Mouse (Mus musculus) limb, embryonic 11.5 days (tissue): ENCODE measurements around the gene Csad. TPM values are rescaled to one million over a fixed set of nuclear protein-coding genes. Genes with fewer than 3 reads are reported as not detected.

Experiments
- ATAC-seq: fragments of 200-750 bp; cut with Nextera tagmentation; 2 replicates; pipeline ENCODE4 v1.8.0; 2017; ENCODE audit warnings: low read depth; ENCODE audit not compliant: insufficient number of reproducible peaks, low FRiP score, low TSS enrichment
- DNase-seq: peaks from one replicate; pipeline ENCODE4 v3.0.0-alpha.2; 2015; ENCODE audit warnings: low spot score
- H3K27ac ChIP-seq: fragments of 300-500 bp; sonication (generic); replicated peaks from 2 replicates; pipeline ENCODE4 v1.5.1; 2014; ENCODE audit warnings: low read depth, mild to moderate bottlenecking, low read length
- H3K27me3 ChIP-seq: fragments of 300-500 bp; sonication (generic); 2 replicates; pipeline ENCODE4 v1.6.1; 2014; ENCODE audit warnings: mild to moderate bottlenecking, low read length, mixed read lengths; ENCODE audit not compliant: control insufficient read depth, insufficient read depth
- H3K36me3 ChIP-seq: fragments of 300-500 bp; sonication (generic); 2 replicates; pipeline ENCODE4 v1.6.1; 2014; ENCODE audit warnings: mild to moderate bottlenecking, low read length, moderate library complexity, mixed read lengths; ENCODE audit not compliant: control insufficient read depth, insufficient read depth
- H3K4me1 ChIP-seq: fragments of 300-500 bp; sonication (generic); 2 replicates; pipeline ENCODE4 v1.6.1; 2014; ENCODE audit warnings: low read length, mixed read lengths; ENCODE audit not compliant: control insufficient read depth, insufficient read depth
- H3K4me2 ChIP-seq: fragments of 300-500 bp; sonication (generic); 2 replicates; pipeline ENCODE4 v1.6.1; 2014; ENCODE audit warnings: low read depth, mild to moderate bottlenecking, moderate library complexity; ENCODE audit not compliant: severe bottlenecking
- H3K4me3 ChIP-seq: fragments of 300-500 bp; sonication (generic); 2 replicates; pipeline ENCODE4 v1.5.1; 2014; ENCODE audit warnings: low read depth, low read length
- H3K9ac ChIP-seq: fragments of 300-500 bp; sonication (generic); 2 replicates; pipeline ENCODE4 v1.6.1; 2014; ENCODE audit warnings: mild to moderate bottlenecking, low read length
- H3K9me3 ChIP-seq: fragments of 300-500 bp; sonication (generic); 2 replicates; pipeline ENCODE4 v1.6.1; 2016; ENCODE audit warnings: low read length; ENCODE audit not compliant: control insufficient read depth
- WGBS: fragments of 180-500 bp; shearing (Covaris S2); extraction: QIAGEN DNeasy Blood & Tissue Kit; methylation state at CpG from one replicate; pipeline ENCODE4 v1.1.7; 2014; 5-methylcytosine and 5-hydroxymethylcytosine counted together
- polyA plus RNA-seq: library from polyadenylated mRNA; unstranded; fragments of >200 nt; fragmentation: Nextera tagmentation; extraction: Ambion mirVana; gene quantifications from 2 replicates; pipeline ENCODE4 v1.2.1, GENCODE M21; 2014

Gene Csad
- polyA plus RNA-seq, 1 experiment from 2014 or later = 37.3 TPM

DNA sequence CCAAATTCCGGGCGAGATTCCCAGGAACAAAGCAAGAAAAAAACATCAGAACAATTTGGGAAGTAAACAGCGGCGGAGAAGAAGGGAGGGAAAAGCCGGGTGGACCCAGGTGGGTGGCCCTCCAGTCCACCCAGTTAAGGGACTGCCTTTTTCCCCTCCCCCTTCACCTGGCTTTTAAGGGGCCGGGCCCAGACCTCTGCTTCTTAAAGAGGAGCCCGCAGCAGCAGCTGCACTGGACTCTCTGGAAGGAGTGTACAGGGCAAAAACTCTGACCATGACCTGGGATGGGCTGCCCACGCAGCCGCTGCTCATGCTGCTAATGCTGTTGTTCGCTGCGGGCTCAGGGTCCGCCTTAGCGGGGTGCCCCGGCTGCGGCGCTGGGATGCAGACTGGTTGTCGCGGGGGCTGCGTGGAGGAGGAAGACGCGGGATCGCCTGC is 60.2 kb downstream of the Csad start, which contains the start of gene Igfbp6:
Gene Igfbp6 (plus strand): TSS at position 89 of the 438 bp plus-strand sequence.
- ATAC-seq (no peak), DNase-seq (no peak)
- peak within 1 kb of the TSS; percentile 9; the same call in 1 of the 2 replicates for H3K4me3 ChIP-seq
- H3K36me3 ChIP-seq = no peaks in the 10 kb centered on the region
- WGBS = 5% methylated on average over 22 of the region's 22 CpGs
- peaks cover 30% of the 10 kb centered on the region for H3K27me3 ChIP-seq
- no peaks in the 10 kb centered on the region for H3K9me3 ChIP-seq
- no peak within 1 kb of the TSS for H3K27ac ChIP-seq
- H3K4me1 ChIP-seq = peaks cover 3% of the 10 kb centered on the region; the same call in 1 of the 2 replicates
- H3K9ac ChIP-seq = peak within 1 kb of the TSS; percentile 38
- peak within 1 kb of the TSS; percentile 46 for H3K4me2 ChIP-seq

DNA sequence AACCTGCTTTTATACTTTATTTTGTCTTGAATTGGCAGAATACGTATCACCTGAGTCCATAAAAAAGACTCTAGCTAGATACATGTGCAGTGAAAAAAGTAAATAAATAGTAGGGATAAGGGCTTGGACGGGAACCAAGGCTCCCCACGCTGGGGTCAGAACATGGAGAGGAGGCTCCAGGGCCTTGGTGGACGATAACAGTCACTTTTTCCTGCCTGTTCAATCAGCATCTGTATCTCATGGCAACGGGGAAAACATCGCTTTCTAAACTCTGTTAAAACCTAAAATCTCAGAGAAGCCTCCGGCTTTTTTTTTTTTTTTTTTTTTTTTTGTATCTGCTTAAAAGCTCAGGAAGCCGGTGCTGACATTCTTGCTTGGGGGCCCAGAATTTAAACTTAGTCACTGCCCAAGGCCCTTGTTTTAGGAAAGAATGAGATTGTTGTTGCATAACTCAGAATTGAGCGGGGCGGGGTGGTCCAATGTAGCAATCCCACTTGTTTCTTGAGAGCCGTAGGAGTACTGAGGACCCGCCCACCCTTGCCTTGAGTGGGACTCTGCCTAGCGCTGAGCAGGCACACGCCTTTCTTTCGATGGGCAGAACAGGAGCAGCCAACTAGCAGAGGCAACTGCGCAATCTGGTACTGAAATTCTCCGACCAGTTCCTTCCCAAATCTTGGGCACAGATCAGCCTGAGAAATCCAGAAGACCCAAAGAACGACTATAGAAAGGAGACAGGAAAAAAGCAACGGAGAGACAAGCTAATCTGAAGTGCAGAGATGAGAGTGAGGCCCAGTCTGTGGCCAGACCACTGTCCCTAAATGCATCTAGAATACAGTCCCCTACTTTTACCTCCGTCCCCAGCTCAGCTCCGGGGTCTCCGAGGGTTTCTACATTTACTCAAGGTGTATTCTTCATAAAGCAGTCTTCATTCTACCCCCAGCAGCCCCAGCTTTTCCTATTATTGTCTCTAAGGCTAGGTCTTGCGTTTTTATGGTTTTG is 61.3 kb downstream of the Csad start:
- H3K4me1 ChIP-seq = peaks cover 3% of the 10 kb centered on the region; the same call in 1 of the 2 replicates
- WGBS = 57% methylated on average over 23 of the region's 23 CpGs
- DNase-seq (no peak), ATAC-seq (no peak)
- H3K27ac ChIP-seq = no peak overlapping the region
- no peaks in the 10 kb centered on the region for H3K9me3 ChIP-seq
- no peak overlapping the region; the same call in 1 of the 2 replicates for H3K9ac ChIP-seq
- peaks cover 30% of the 10 kb centered on the region for H3K27me3 ChIP-seq
- H3K4me2 ChIP-seq = no peak overlapping the region
- no peak overlapping the region for H3K4me3 ChIP-seq
- no peaks in the 10 kb centered on the region for H3K36me3 ChIP-seq

DNA sequence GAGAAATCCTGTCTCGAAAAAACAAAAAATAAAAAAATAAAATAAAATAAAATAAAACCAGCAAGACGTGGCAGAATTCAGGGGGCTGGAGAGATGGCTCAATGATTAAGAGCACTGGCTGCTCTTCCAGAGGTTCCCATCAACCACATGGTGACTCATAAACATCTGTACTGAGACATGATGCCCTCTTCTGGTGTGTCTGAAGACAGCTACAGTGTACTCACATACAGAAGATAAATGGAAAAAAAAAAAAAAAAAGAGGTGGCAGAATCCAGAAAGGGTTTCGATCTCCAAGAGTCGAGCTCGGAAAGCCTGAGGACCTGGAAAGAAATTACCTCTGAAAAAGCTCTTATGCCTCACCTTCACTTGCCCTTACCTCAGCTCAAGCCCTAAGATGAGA is 63.4 kb downstream of the Csad start:
- no peak overlapping the region for H3K4me2 ChIP-seq
- ATAC-seq = no peak
- no peaks in the 10 kb centered on the region for H3K36me3 ChIP-seq
- no peak overlapping the region for H3K4me3 ChIP-seq
- no peak for DNase-seq
- no peak overlapping the region for H3K9ac ChIP-seq
- no peak overlapping the region for H3K27ac ChIP-seq
- peaks cover 3% of the 10 kb centered on the region; the same call in 1 of the 2 replicates for H3K4me1 ChIP-seq
- peaks cover 30% of the 10 kb centered on the region for H3K27me3 ChIP-seq
- WGBS = 92% methylated on average over 5 of the region's 5 CpGs
- H3K9me3 ChIP-seq = no peaks in the 10 kb centered on the region

DNA sequence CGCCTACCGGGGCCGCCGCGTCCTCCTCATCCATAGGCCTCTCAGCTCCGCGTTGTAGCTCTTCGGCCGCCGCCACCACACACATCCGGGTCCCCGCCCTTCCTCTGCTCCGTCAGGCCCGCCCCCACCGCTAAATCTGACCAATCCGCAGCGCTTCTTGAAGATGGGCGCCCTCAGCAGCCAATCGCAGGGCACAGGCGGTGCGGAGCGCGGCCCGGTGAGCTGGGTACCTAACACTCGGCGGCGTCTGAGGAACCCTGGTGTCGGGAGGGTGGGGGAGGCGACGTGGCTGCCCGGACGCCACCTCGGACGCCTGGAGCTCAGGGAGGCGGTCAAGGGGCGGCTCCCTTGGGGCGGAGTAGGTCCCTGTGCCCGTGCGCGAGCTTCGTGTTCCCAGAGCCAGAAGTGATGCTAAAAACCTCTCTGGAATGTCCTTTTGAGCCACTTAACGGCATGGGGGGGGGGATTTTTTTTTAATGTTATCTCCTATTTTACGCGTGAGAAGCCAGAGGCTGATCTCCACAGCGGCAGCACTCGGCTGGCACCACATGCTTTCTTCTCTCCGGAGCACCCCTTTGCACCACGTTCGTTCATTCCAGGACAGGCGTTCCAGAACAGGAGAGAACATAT is 68.3 kb downstream of the Csad start, which contains the start of gene Spryd3:
Gene Spryd3 (minus strand): TSS at position 106 of the 630 bp plus-strand sequence.
- Histone ChIP-seq H3K9me3 (no peaks in the 10 kb centered on the region), H3K27ac (peak within 1 kb of the TSS; percentile 70; the same call in 1 of the 2 replicates), H3K4me2 (peak within 1 kb of the TSS; percentile 50), H3K27me3 (no peaks in the 10 kb centered on the region), H3K4me1 (0 out of 2 replicates have a peak, but pooled peaks cover 4% of the 10 kb centered on the region), H3K36me3 (peaks cover 7% of the 10 kb centered on the region; the same call in 1 of the 2 replicates), H3K4me3 (peak within 1 kb of the TSS; percentile 79), H3K9ac (peak within 1 kb of the TSS; percentile 77)
- DNase-seq = peak; percentile 99
- peak; percentile 96 for ATAC-seq
- WGBS = under 1% methylated on average over 50 of the region's 50 CpGs

DNA sequence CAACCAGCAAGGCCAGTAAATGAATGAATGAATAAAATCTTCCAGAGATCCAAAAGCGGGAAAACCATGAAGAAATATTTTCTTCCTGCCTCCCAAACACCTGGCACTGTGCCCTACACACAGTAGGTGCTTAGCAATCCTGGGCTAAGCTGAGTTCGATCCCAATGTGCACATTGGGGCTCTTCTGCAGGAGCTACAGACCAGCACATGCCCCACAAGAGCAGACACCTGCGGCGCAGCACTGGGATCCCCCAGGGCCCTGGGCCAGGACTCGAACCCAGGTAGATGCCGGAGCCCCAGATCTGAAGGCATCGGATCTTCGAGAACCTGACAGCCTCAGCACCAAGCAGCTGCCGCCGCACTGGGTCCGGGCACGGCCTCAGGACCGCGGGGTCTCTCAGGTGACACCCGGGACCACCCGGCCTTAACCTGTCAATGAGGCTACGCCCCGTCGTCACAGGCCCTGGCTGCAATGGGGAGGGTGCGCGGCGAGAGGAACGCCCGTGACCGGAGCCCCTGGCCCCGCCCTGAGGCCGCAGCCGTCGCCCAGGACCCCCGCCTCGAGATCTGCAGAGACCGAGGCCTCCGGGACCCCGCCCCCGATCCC is 68.9 kb downstream of the Csad start:
- peaks cover 8% of the 10 kb centered on the region for H3K36me3 ChIP-seq
- ATAC-seq = peak; percentile 56
- H3K9ac ChIP-seq = peak overlapping the region; percentile 77
- peak overlapping the region; percentile 40; the same call in 1 of the 2 replicates for H3K27ac ChIP-seq
- DNase-seq = no peak
- 4% methylated on average over 35 of the region's 35 CpGs for WGBS
- peak overlapping the region; percentile 79 for H3K4me3 ChIP-seq
- 0 out of 2 replicates have a peak, but pooled peaks cover 4% of the 10 kb centered on the region for H3K4me1 ChIP-seq
- no peaks in the 10 kb centered on the region for H3K9me3 ChIP-seq
- H3K4me2 ChIP-seq = peak overlapping the region; percentile 50
- H3K27me3 ChIP-seq = no peaks in the 10 kb centered on the region

DNA sequence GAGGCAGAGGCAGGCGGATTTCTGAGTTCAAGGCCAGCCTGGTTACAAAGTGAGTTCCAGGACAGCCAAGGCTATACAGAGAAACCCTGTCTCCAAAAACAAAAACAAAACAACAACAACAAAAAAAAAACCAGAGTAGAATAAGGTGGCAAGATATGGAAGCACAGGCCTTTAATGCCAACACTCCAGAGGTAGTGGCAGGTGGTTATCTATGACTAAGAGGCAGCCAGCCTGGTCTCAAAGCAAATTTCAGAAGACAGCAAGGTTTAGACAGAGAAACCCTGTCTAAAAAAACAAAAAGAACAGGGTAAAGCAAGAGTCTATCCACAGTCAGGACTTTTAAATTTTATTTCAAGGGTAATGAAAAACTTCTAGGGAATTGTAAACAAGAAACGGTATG is 69.8 kb downstream of the Csad start:
- ATAC-seq (no peak), DNase-seq (no peak)
- Histone ChIP-seq H3K4me2 (no peak overlapping the region), H3K27ac (no peak overlapping the region), H3K4me3 (no peak overlapping the region), H3K9me3 (no peaks in the 10 kb centered on the region), H3K36me3 (peaks cover 10% of the 10 kb centered on the region), H3K27me3 (no peaks in the 10 kb centered on the region), H3K9ac (no peak overlapping the region), H3K4me1 (0 out of 2 replicates have a peak, but pooled peaks cover 4% of the 10 kb centered on the region)
- WGBS = 92% methylated on average over 2 of the region's 2 CpGs

DNA sequence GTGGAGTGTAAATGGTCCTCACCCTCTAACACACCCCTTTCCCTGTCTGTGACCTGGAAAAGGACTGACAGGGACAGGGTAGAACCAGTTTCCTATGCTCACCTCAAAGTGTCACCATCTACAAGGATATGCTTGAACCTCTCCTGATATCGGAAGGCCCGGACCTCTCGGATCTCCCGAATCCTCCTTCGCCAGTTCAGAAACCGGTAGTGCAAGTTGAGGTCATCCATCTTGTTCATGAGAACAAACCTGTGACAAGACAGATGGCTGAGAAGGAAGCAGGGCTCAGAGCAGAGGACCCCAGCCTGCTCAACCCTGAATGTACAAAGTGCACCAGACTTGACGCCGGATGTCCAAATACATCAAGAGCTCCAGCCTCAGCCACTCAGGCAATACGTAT is 71.2 kb downstream of the Csad start:
- no peaks in the 10 kb centered on the region for H3K27me3 ChIP-seq

More for the DNA sequence above, 71.2 kb downstream of the Csad start:
- H3K27ac ChIP-seq = no peak overlapping the region
- ATAC-seq (no peak), DNase-seq (no peak)
- H3K4me2 ChIP-seq = no peak overlapping the region
- no peak overlapping the region for H3K9ac ChIP-seq
- H3K4me1 ChIP-seq = 0 out of 2 replicates have a peak, but pooled peaks cover 4% of the 10 kb centered on the region
- H3K9me3 ChIP-seq = no peaks in the 10 kb centered on the region
- 88% methylated on average over 9 of the region's 9 CpGs for WGBS
- peaks cover 13% of the 10 kb centered on the region for H3K36me3 ChIP-seq
- no peak overlapping the region for H3K4me3 ChIP-seq
